Mouse (Mus musculus) megakaryocyte, embryonic 14.5 days (primary cell): ENCODE measurements at regions not wholly inside any gene's neighbourhood (a gene's known extent, or its start where the extent isn't known, plus 50 kb on each side); places are given as distances from the start of the nearest gene placed in this dataset.

Experiments used
- FLI1 ChIP-seq: IDR thresholded peaks from 2 replicates; pipeline ENCODE4 v1.6.1; 2012; ENCODE audit warnings: low read length, inconsistent platforms, mixed read lengths
- GATA1 ChIP-seq: IDR thresholded peaks from 3 replicates; pipeline ENCODE4 v1.6.1; 2012; ENCODE audit warnings: mixed read lengths, low read length, inconsistent platforms, borderline replicate concordance

- TF ChIP-seq GATA1, result no peak
- TF ChIP-seq FLI1, result no peak
Observed at GRCm38 (mm10) chr7:69577754-69578153, 788.8 kb downstream of the Nr2f2 start.
